Mouse (Mus musculus): ENCODE measurements at regions not wholly inside any gene's neighbourhood (a gene's known extent, or its start where the extent isn't known, plus 50 kb on each side); places are given as distances from the start of the nearest gene placed in this dataset. TPM values are rescaled to one million over a fixed set of nuclear protein-coding genes. Genes with fewer than 3 reads are reported as not detected.
"Not testable (repeated sequence)": the region's sequence is repeated elsewhere in the genome, so short reads cannot be mapped to it uniquely, and the experiment has no call there.

DNA sequence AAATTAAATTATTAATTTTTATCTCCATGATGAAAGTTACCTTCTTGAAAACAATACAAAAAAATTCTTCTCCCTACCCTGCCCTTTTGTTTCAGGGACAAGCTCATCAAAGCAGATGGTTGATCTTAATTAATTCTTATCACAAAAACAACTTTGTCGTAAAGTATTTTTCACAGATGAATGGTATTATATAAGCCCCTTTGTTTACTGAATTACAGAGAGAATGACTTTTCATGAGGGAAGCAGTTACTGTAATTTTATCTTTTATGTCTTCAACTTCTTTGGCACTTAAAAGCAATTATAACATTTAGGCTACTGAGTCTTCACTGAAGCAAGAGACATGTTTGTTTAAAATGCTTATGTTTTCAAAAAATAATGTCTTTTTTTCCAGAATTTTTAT lies 1303.5 kb upstream of the Got2 start:
- ATAC-seq (ENCODE audit: insufficient read depth, low FRiP score, low TSS enrichment) = no peak
- Histone ChIP-seq H3K4me1 (ENCODE audit: control insufficient read depth, insufficient read depth, low read length) (no peaks in the 10 kb centered on the region), H3K9ac (ENCODE audit: low read length) (no peak overlapping the region), H3K4me2 (ENCODE audit: low read depth) (no peak overlapping the region), H3K36me3 (ENCODE audit: control insufficient read depth, insufficient read depth, low read length) (no peaks in the 10 kb centered on the region), H3K9me3 (ENCODE audit: control insufficient read depth, low read length) (no peaks in the 10 kb centered on the region), H3K27me3 (ENCODE audit: control insufficient read depth, insufficient read depth, low read length) (no peaks in the 10 kb centered on the region), H3K4me3 (ENCODE audit: low read depth, low read length) (no peak overlapping the region), H3K27ac (ENCODE audit: low read depth, low read length) (no peak overlapping the region)
- WGBS = 89% methylated on average over 1 of the region's 1 CpGs
- DNase-seq (ENCODE audit: low spot score) = no peak

DNA sequence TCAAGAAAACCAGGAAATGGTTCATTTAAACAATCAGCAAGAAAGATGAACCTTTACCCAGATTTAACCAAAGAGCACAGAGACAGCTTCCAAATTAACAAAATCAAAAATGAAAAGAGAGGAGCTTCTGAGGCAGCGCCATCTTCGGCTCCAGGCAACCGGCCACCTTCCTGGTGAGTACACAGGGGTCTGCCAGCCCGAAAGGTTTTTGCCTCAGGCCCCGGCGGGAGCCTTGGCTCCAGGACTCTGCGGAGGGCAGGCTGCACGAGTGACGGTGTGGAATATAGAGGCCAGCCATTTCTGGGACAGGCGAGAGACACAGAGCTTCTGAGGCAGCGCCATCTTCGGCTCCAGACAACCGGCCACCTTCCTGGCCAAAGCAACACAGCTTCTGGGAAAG lies 1295.5 kb upstream of the Got2 start:
- not testable (repeated sequence) for H3K9ac ChIP-seq (ENCODE audit: low read length); H3K4me2 ChIP-seq (ENCODE audit: low read depth); H3K36me3 ChIP-seq (ENCODE audit: control insufficient read depth, insufficient read depth, low read length); ATAC-seq (ENCODE audit: insufficient read depth, low FRiP score, low TSS enrichment); H3K4me3 ChIP-seq (ENCODE audit: low read depth, low read length); H3K27ac ChIP-seq (ENCODE audit: low read depth, low read length); H3K9me3 ChIP-seq (ENCODE audit: control insufficient read depth, low read length); H3K27me3 ChIP-seq (ENCODE audit: control insufficient read depth, insufficient read depth, low read length); DNase-seq (ENCODE audit: low spot score); H3K4me1 ChIP-seq (ENCODE audit: control insufficient read depth, insufficient read depth, low read length)
- 93% methylated on average over 13 of the region's 13 CpGs for WGBS

DNA sequence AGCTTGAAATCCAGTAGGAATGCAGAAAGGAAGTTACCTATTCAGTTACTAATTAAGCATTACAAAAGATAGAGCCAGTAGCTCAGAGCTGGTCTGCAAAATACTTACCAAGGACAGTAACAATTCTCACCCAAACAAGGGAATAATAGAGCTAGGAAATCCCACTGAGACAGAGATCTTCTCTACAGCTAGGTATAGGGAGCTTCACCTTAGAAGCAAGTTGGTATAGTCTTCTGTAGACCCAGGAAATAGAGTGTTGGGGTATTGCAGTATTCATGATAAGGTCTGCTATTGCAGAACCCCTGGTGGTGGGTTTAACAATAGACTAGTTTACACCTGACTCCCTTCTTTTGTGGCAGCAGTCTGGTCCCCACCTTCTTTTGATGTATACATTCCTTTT lies 1294.1 kb upstream of the Got2 start:
- H3K4me3 ChIP-seq (ENCODE audit: low read depth, low read length); H3K9ac ChIP-seq (ENCODE audit: low read length); H3K27me3 ChIP-seq (ENCODE audit: control insufficient read depth, insufficient read depth, low read length); DNase-seq (ENCODE audit: low spot score); H3K4me2 ChIP-seq (ENCODE audit: low read depth); H3K27ac ChIP-seq (ENCODE audit: low read depth, low read length); H3K36me3 ChIP-seq (ENCODE audit: control insufficient read depth, insufficient read depth, low read length); H3K4me1 ChIP-seq (ENCODE audit: control insufficient read depth, insufficient read depth, low read length); ATAC-seq (ENCODE audit: insufficient read depth, low FRiP score, low TSS enrichment); H3K9me3 ChIP-seq (ENCODE audit: control insufficient read depth, low read length): not testable (repeated sequence)

Small RNAs in the stretch of these regions (microRNA-seq; reads per million reads assigned to microRNA genes)
- gene Gm26399 = not detected

Data from neural tube, embryonic 11.5 days (tissue).